Mouse (Mus musculus) T-cell, adult 2 months (primary cell): ENCODE data around the gene Ifitm5.

Experiments
- DNase-seq: peaks from one replicate; pipeline ENCODE4 v3.0.0; 2022; ENCODE audit warnings: low spot score

Ifitm5 gene

GRCm38 (mm10) chr7:140961416-140961815, 11.3 kb upstream of the Ifitm5 start:
- no peak for DNase-seq

- DNase-seq = no peak
Measured at GRCm38 (mm10) chr7:140960026-140960425, 9.9 kb upstream of the Ifitm5 start.

- DNase-seq = peak; percentile 18
Measured at GRCm38 (mm10) chr7:140959181-140959901, 9.2 kb upstream of the Ifitm5 start.

- no peak for DNase-seq
Measured at GRCm38 (mm10) chr7:140956556-140956869, 6.4 kb upstream of the Ifitm5 start.

GRCm38 (mm10) chr7:140955758-140956555, 5.9 kb upstream of the Ifitm5 start, which contains the start of the genes Gm45717 and Ifitm2:
Gene Gm45717, minus strand, starts transcription at chr7:140955937.
Gene Ifitm2, minus strand, starts transcription at chr7:140955987.
- no peak for DNase-seq

GRCm38 (mm10) chr7:140955342-140955741, 5.3 kb upstream of the Ifitm5 start:
- DNase-seq = no peak

- no peak for DNase-seq
Measured at GRCm38 (mm10) chr7:140954733-140955071, 4.6 kb upstream of the Ifitm5 start.

- no peak for DNase-seq
Measured at GRCm38 (mm10) chr7:140953800-140954732, 4.0 kb upstream of the Ifitm5 start.

GRCm38 (mm10) chr7:140953133-140953532, 3.0 kb upstream of the Ifitm5 start:
- no peak for DNase-seq

GRCm38 (mm10) chr7:140952441-140952840, 2.4 kb upstream of the Ifitm5 start:
- no peak for DNase-seq

- no peak for DNase-seq
Measured at GRCm38 (mm10) chr7:140951765-140952164, 1.7 kb upstream of the Ifitm5 start.

- no peak for DNase-seq
Measured at GRCm38 (mm10) chr7:140951051-140951450, 960 bp upstream of the Ifitm5 start.

GRCm38 (mm10) chr7:140949255-140949654, 836 bp downstream of the Ifitm5 start:
- DNase-seq = no peak

GRCm38 (mm10) chr7:140948161-140948560, 1.9 kb downstream of the Ifitm5 start:
- DNase-seq = no peak

- DNase-seq = peak; percentile 69
Measured at GRCm38 (mm10) chr7:140946980-140947379, 3.1 kb downstream of the Ifitm5 start.

GRCm38 (mm10) chr7:140946311-140946710, 3.8 kb downstream of the Ifitm5 start:
- DNase-seq = no peak

GRCm38 (mm10) chr7:140945247-140945646, 4.8 kb downstream of the Ifitm5 start:
- DNase-seq = no peak

GRCm38 (mm10) chr7:140944236-140944635, 5.9 kb downstream of the Ifitm5 start:
- DNase-seq = no peak

GRCm38 (mm10) chr7:140943356-140943755, 6.7 kb downstream of the Ifitm5 start:
- no peak for DNase-seq

- DNase-seq = no peak
Measured at GRCm38 (mm10) chr7:140942811-140943210, 7.3 kb downstream of the Ifitm5 start.

GRCm38 (mm10) chr7:140942341-140942740, 7.8 kb downstream of the Ifitm5 start:
- DNase-seq = no peak
